Mouse (Mus musculus) kidney, embryonic 14.5 days (tissue): ENCODE data around the gene Vti1a. TPM values are rescaled to one million over a fixed set of nuclear protein-coding genes. Genes with fewer than 3 reads are reported as not detected.
A peak's percentile ranks its signal among the peaks of the same experiment; 100 is the strongest.

Source experiments
- ATAC-seq: fragments of 200-750 bp; cut with Nextera tagmentation; 2 replicates; pipeline ENCODE4 v1.8.0; 2017; ENCODE audit warnings: moderate number of reproducible peaks, mild to moderate bottlenecking, moderate TSS enrichment, moderate library complexity; ENCODE audit not compliant: low FRiP score, low TSS enrichment
- H3K27ac ChIP-seq: fragments of 300-500 bp; sonication (generic); 2 replicates; pipeline ENCODE4 v1.5.1; 2014; ENCODE audit warnings: low read depth, mild to moderate bottlenecking, low read length, moderate library complexity, mixed read lengths
- H3K27me3 ChIP-seq: fragments of 300-500 bp; sonication (generic); 2 replicates; pipeline ENCODE4 v1.6.1; 2014; ENCODE audit warnings: mild to moderate bottlenecking, low read length; ENCODE audit not compliant: control insufficient read depth, insufficient read depth
- H3K36me3 ChIP-seq: fragments of 300-500 bp; sonication (generic); 2 replicates; pipeline ENCODE4 v1.6.1; 2014; ENCODE audit warnings: low read length, mixed read lengths; ENCODE audit not compliant: control insufficient read depth, insufficient read depth
- H3K4me1 ChIP-seq: fragments of 300-500 bp; sonication (generic); 2 replicates; pipeline ENCODE4 v1.6.1; 2014; ENCODE audit warnings: low read length, mixed read lengths; ENCODE audit not compliant: control insufficient read depth, insufficient read depth
- H3K4me2 ChIP-seq: fragments of 300-500 bp; sonication (generic); replicated peaks from 2 replicates; pipeline ENCODE4 v1.6.1; 2014; ENCODE audit warnings: low read depth, mild to moderate bottlenecking, low read length
- H3K4me3 ChIP-seq: fragments of 300-500 bp; sonication (generic); 2 replicates; pipeline ENCODE4 v1.5.1; 2014; ENCODE audit warnings: mild to moderate bottlenecking, low read length
- H3K9ac ChIP-seq: fragments of 300-500 bp; sonication (generic); 2 replicates; pipeline ENCODE4 v1.6.1; 2014; ENCODE audit warnings: low read depth, mild to moderate bottlenecking, low read length, moderate library complexity
- H3K9me3 ChIP-seq: fragments of 300-500 bp; sonication (generic); 2 replicates; pipeline ENCODE4 v1.6.1; 2016; ENCODE audit warnings: low read length; ENCODE audit not compliant: control insufficient read depth
- WGBS: fragments of 180-500 bp; shearing (Covaris S2); extraction: QIAGEN DNeasy Blood & Tissue Kit; methylation state at CpG from one replicate; pipeline ENCODE4 v1.1.7; 2014; 5-methylcytosine and 5-hydroxymethylcytosine counted together
- polyA plus RNA-seq: library from polyadenylated mRNA; unstranded; fragments of >200 nt; fragmentation: Nextera tagmentation; extraction: Ambion mirVana; gene quantifications from 2 replicates; pipeline ENCODE4 v1.2.1, GENCODE M21; 2014

The Vti1a gene
- polyA plus RNA-seq, 1 experiment from 2014 or later: 25.7 TPM

DNA sequence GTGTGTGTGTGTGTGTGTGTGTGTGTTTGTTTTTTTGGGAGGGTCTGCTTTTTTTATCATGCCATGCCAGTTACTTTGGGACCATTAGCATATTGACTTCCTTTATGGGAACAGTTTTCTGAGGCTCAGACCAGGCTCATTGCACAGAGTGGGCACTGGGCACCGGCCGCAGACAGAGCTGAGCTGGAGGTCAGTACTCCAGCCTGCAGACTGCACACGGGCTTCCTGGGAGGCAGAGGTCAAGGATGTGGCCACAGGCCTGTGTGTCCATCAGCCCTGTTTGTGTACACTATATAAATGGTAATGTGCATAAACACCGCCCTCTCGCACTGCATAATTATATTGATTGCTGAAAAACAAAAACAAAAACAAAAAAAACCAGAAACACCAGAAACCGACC is 108.4 kb downstream of the Vti1a start:
- no peak overlapping the region for H3K9ac ChIP-seq
- no peaks in the 10 kb centered on the region for H3K36me3 ChIP-seq
- no peak overlapping the region for H3K27ac ChIP-seq
- H3K27me3 ChIP-seq: no peaks in the 10 kb centered on the region
- H3K4me3 ChIP-seq: no peak overlapping the region
- 82% methylated on average over 6 of the region's 6 CpGs for WGBS
- H3K4me1 ChIP-seq: no peaks in the 10 kb centered on the region
- no peaks in the 10 kb centered on the region for H3K9me3 ChIP-seq
- no peak for ATAC-seq
- H3K4me2 ChIP-seq: no peak overlapping the region

GRCm38 (mm10) chr19:55440306-55440705 is 124.2 kb downstream of the Vti1a start:
- ATAC-seq: no peak

DNA sequence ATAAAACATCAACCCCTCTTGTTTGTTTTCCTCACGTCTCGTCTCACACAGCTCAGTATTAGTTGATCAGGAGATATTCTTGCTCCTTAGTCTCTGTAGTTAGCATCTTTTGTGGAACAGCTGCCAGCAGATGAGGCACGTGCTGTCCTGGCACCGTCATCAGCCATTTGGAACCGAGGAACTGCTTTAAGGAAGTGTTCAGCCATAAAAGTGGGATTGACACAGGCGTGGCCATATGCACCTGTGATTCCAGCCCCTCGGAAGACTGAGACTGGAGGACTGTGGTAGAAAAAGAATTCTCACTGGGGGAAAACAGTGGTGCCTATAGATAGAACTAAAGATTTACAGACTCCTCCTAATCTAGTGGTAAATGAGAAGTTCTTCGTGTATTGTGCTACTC is 127.5 kb downstream of the Vti1a start:
- Histone ChIP-seq H3K27me3 (no peaks in the 10 kb centered on the region), H3K27ac (no peak overlapping the region), H3K4me1 (no peaks in the 10 kb centered on the region), H3K9ac (no peak overlapping the region), H3K36me3 (no peaks in the 10 kb centered on the region), H3K9me3 (no peaks in the 10 kb centered on the region), H3K4me2 (no peak overlapping the region), H3K4me3 (no peak overlapping the region)
- 64% methylated on average over 8 of the region's 8 CpGs for WGBS
- ATAC-seq: no peak

More at GRCm38 (mm10) chr19:55440306-55440705, 124.2 kb downstream of the Vti1a start:
- Histone ChIP-seq H3K36me3 (no peaks in the 10 kb centered on the region), H3K9ac (no peak overlapping the region), H3K4me1 (no peaks in the 10 kb centered on the region), H3K4me3 (no peak overlapping the region), H3K27ac (no peak overlapping the region), H3K27me3 (no peaks in the 10 kb centered on the region), H3K9me3 (no peaks in the 10 kb centered on the region), H3K4me2 (no peak overlapping the region)
- 78% methylated on average over 3 of the region's 3 CpGs for WGBS

DNA sequence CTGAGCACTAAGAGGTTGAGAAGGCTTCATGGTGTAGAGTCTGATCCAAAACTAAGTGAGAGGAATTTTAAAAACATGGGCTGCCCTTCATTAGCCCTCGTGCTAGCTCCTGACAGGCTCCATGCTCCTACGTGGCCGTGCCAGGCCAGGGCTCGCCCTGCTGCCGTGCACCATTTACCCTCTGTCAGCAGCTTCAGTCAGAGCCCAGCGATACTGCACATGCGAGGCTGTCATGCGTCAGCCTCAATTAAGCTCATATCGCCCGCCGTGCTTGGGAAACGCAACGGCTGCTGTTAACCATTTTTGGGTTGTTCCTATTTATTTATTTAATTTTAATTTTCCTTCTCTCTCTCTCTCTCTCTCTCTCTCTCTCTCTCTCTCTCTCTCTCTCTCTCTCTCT is 133.0 kb downstream of the Vti1a start:
- H3K9ac ChIP-seq: no peak overlapping the region
- no peak overlapping the region for H3K27ac ChIP-seq
- no peaks in the 10 kb centered on the region for H3K27me3 ChIP-seq
- ATAC-seq: 0 out of 2 replicates have a peak, but pooled peaks have one; percentile 35
- H3K9me3 ChIP-seq: no peaks in the 10 kb centered on the region
- H3K4me1 ChIP-seq: no peaks in the 10 kb centered on the region
- 47% methylated on average over 13 of the region's 13 CpGs for WGBS
- H3K36me3 ChIP-seq: no peaks in the 10 kb centered on the region
- no peak overlapping the region for H3K4me3 ChIP-seq
- H3K4me2 ChIP-seq: no peak overlapping the region

- ATAC-seq: no peak
Observed at GRCm38 (mm10) chr19:55449506-55449905, 133.4 kb downstream of the Vti1a start.

GRCm38 (mm10) chr19:55456325-55457091 is 140.4 kb downstream of the Vti1a start:
- 18% methylated on average over 21 of the region's 21 CpGs for WGBS
- peak; percentile 24; the same call in 1 of the 2 replicates for ATAC-seq
- H3K9me3 ChIP-seq: no peaks in the 10 kb centered on the region
- H3K9ac ChIP-seq: no peak overlapping the region
- peak overlapping the region; percentile 24 for H3K4me2 ChIP-seq
- H3K27ac ChIP-seq: no peak overlapping the region
- H3K27me3 ChIP-seq: no peaks in the 10 kb centered on the region
- H3K36me3 ChIP-seq: no peaks in the 10 kb centered on the region
- peaks cover 12% of the 10 kb centered on the region for H3K4me1 ChIP-seq
- no peak overlapping the region for H3K4me3 ChIP-seq

More at GRCm38 (mm10) chr19:55449506-55449905, 133.4 kb downstream of the Vti1a start:
- Histone ChIP-seq H3K4me1 (no peaks in the 10 kb centered on the region), H3K4me3 (no peak overlapping the region), H3K9me3 (no peaks in the 10 kb centered on the region), H3K9ac (no peak overlapping the region), H3K4me2 (no peak overlapping the region), H3K36me3 (no peaks in the 10 kb centered on the region), H3K27ac (no peak overlapping the region), H3K27me3 (no peaks in the 10 kb centered on the region)
- 65% methylated on average over 6 of the region's 6 CpGs for WGBS

- no peak overlapping the region for H3K4me3 ChIP-seq
- H3K4me2 ChIP-seq: no peak overlapping the region
- ATAC-seq: no peak
- no peaks in the 10 kb centered on the region for H3K9me3 ChIP-seq
- no peaks in the 10 kb centered on the region for H3K36me3 ChIP-seq
- H3K9ac ChIP-seq: no peak overlapping the region
- WGBS: 92% methylated on average over 12 of the region's 12 CpGs
- no peaks in the 10 kb centered on the region for H3K4me1 ChIP-seq
- H3K27me3 ChIP-seq: no peaks in the 10 kb centered on the region
- no peak overlapping the region for H3K27ac ChIP-seq
Observed at GRCm38 (mm10) chr19:55461963-55462362, 145.9 kb downstream of the Vti1a start.

DNA sequence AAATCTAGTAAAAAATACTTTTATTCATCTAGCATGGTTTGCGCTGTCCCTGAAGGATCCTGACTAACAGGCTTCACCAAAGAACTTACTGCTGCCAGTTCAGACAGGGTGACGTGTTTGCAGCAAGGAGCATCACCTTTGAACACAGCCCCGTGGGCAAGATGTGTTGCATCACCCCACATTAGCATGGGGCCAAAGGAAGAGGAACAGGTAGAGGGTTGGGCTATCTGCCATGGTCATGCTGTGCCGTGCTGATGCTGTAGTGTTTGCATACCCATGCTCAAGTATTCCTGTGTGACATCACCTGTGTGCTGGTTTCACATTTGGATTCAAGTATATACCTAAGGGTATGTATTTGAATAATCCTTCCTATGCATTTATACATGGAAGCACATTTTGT is 147.6 kb downstream of the Vti1a start:
- Histone ChIP-seq H3K9me3 (no peaks in the 10 kb centered on the region), H3K9ac (no peak overlapping the region), H3K4me2 (no peak overlapping the region), H3K27me3 (no peaks in the 10 kb centered on the region), H3K36me3 (no peaks in the 10 kb centered on the region), H3K27ac (no peak overlapping the region), H3K4me3 (no peak overlapping the region), H3K4me1 (no peaks in the 10 kb centered on the region)
- ATAC-seq: no peak
- 92% methylated on average over 4 of the region's 4 CpGs for WGBS

DNA sequence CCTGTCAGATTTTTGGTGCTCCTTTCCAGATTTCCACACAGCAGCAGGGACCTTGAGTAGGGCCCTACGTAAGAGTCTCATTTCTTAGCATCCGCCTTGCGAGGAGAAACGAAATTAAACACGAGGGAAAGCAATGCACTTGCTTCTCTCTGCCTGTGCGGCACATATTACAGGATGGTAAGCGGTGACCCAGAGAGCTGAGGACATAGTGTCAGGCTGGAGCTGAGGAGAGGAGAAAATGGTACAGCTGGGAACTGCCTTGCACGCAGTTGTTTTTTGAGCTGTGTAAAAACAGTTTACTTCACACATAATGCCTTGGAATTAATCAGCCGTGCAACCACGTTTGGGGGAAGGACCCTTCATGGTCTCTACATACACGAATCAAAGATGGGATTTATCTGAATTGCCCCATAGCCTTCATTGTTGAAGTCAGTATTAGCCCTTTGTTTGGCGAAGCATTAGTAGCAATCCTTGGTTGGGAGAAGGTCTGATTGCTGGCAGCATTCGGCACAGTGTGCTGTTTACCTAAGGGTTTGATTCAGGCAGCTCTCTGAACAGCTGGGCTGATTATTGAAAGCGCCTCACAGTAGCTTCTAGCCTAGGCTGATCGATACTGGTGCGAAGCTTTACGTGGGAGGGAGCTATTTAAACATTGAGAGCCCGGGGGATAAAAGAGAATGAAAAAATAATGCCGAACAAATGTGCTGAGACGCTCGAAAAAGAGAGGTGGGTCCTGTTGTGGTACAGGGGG is 153.4 kb downstream of the Vti1a start:
- Histone ChIP-seq H3K27me3 (no peaks in the 10 kb centered on the region), H3K4me1 (peaks cover 8% of the 10 kb centered on the region; the same call in 1 of the 2 replicates), H3K9ac (no peak overlapping the region), H3K36me3 (no peaks in the 10 kb centered on the region), H3K4me2 (peak overlapping the region; percentile 30), H3K27ac (no peak overlapping the region), H3K9me3 (no peaks in the 10 kb centered on the region), H3K4me3 (no peak overlapping the region)
- 42% methylated on average over 21 of the region's 21 CpGs for WGBS
- no peak for ATAC-seq
